Mouse (Mus musculus) adrenal gland, postnatal 25 days (tissue): ENCODE measurements around the gene Bean1. TPM values are rescaled to one million over a fixed set of nuclear protein-coding genes. Genes with fewer than 3 reads are reported as not detected.

Experiments
- DNase-seq: peaks from one replicate; pipeline ENCODE4 v3.0.0; 2021; ENCODE audit warnings: mixed read lengths
- long read RNA-seq: library from polyadenylated mRNA; stranded (forward); transcript quantifications from one replicate; pipeline ENCODE4 v2.0.0, GENCODE M21; 2021
- total RNA-seq: library from RNA; stranded (reverse); gene quantifications from 2 replicates; pipeline ENCODE4 v1.2.3, GENCODE M21; 2021

Gene Bean1
- total RNA-seq, result 3.7 and 9.3 TPM in 2 replicates
- long read RNA-seq, partial matches to known transcripts, result 0 of 2 reads
- long read RNA-seq, other reads (novel, unspliced or antisense), result 1 of 2 reads

DNA sequence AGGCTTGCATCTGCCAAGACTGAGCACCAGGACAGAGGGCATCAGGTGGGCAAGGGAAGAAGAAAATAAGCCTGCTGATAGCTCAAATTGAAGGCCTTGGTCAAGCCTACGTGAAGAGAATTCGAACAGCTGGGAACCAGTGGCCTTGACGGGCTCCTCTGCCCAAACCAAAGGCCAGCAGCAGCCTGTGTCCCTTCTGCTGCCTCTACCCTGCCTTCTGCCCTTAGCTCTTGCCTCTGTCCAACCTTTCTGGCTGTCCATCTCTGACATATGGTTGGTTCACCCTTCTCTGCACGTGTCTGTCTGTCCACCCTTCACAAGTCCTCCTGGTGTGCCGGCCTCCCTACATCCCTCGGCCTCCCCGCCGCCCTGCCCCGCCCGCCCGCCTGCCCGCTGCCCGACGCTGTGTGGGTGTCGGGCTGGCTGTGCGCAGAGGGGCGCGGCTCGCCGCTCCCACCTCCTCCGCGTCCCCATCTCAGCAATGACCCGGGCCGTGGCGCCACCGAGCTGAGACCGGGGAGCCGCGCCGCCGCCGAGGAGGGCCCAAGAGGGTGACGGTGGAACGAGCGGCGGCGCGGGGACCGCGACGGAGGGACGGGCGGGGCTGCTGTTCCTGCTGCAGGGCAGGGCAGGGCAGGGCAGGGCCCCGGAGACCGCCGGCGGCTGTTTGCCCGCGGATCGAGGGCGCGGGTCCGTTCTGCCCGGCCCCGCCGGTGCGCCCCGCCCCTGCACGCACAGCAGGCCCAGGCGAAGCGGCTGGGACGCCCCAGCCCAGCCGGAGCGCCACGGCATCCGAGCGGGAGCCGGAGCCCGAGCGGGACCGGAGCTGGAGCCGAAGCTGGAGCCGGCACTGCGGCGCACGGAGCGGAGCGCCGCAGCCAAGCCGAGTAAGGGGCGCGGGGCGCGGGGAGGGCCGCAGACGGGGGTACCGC is at the start of gene Bean1:
Gene Bean1, plus strand, starts transcription at position 325 of the 932 bp plus-strand sequence.
- peak; percentile 64 for DNase-seq

DNA sequence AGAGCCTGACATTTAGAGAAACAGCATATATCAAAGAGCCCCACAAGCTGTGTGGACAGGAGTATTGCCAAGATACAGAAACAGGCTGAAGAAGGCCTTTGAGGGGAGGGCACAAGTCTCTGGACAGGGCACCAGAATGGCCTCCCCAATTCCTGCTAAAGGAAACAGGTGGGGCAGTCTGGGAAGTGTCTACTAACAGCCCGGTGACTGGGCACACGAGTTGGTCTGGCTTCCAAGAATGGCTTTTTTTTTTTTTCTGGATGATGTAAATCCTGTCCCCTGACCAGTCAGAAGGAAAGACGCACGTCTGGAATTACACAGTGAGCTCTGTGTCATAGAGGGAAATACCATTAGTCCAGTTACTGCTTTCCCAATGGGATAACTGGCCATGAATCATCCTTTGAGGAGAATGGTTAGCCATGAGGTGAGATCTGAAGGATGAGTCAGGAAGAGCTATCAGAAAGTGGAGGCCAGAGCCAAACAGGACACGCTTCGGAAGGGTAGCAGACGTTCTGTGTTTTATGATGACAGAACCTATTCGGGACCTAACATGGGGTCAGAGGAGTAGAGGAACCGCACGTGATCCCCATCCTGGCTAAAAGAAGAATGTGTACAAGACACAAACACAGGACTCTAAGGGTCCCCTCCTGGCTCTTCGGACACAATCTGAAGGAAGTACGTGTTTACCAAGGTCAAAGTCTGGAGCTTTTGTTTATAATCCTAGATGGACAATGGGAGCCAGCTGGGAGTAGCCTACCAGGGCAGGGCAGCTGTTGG is 48.4 kb upstream of the Bean1 start:
- no peak for DNase-seq

DNA sequence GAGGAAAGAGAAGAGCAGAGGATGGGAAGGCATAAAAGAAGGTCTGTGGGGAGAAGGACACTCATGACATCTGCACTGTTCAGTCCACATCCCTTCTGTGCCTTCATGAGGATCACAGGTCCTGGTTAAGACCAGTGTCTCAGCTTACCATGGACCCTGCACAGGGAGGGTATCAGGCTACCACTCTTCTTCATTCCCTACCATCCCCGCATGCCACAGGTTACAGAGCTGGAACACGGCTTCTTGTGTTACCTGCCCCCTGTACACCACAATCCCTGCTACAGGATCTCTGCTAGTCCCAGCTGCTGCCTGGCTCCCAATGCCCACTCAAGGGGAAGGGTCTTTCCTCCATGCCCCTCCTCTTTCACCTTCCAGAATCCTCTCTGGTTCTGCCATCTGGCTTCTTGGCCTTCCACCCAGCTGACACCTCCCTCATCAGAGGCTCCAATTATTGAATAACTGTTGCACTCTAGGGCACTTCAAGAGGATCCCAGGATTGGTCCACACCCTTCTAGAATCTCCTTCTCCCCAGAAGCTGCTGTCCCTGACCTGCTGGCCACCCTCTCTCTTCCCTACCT is 47.1 kb upstream of the Bean1 start:
- DNase-seq, result no peak

DNA sequence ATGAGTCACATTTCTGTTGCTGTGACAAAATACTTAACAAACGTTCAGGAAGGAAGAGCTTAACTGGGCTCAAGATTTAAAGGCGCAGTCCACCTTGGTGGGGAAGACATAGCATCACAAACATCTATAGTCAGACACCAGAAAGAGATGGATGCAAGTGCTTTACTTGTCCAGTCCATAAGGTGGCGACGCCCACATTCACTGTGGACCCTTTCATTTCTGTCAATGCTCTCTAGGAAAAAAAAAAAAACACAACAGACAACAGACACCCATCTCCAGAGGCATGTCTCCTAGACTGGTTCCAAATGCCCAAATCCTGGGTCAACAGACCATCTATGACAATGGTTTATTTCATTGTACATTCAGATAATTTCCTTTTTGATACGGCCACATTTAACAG is 45.7 kb upstream of the Bean1 start:
- DNase-seq, result no peak

DNA sequence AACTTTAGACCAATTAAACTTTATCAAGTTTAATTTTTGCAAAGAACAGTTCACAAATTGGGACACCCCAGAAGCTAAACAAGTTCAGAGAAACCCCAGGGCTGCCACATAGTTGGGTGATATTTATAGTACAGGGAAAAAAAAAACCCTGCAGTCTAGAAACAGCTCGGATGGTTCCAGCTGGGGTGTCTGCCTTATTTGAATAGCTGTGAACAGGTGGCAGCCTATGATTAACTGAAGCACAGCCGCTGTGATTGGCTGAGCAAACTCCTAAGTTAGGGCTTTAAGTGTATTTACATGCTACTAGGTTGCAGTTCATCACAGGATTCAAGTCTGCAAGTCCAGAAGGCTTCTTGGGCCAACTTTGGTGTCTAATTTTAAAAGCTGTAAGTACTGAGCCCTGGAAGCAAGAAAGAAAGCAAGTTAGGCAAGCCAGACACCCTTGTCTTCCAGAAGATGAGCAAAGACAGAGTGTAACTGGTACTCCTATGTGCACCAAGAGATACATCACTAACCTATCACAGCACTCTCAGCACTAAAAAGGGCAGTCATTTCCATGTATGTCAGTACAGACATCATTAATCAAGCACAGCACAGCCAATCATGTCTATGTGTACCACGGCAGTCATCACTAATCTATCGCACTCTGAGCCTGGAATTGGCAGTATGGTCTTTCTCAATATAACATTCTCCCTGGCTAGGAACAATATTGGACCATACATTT is 42.9 kb upstream of the Bean1 start:
- no peak for DNase-seq

DNA sequence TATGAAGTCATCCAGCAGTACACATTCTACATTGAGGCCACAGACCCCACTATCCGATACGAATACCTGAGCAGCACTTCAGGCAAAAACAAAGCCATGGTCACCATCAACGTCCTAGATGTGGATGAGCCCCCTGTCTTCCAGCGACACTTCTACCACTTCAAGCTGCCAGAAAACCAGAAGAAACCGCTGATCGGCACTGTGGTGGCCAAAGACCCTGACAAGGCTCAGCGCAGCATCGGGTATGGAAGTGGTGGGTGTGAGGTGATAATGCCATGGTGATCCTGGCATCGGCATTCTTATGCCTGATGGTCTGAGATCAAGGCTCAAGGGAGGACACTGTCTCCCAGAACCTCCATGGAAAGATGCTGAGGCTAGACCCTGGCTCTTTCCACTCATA is 39.3 kb upstream of the Bean1 start:
- no peak for DNase-seq

DNA sequence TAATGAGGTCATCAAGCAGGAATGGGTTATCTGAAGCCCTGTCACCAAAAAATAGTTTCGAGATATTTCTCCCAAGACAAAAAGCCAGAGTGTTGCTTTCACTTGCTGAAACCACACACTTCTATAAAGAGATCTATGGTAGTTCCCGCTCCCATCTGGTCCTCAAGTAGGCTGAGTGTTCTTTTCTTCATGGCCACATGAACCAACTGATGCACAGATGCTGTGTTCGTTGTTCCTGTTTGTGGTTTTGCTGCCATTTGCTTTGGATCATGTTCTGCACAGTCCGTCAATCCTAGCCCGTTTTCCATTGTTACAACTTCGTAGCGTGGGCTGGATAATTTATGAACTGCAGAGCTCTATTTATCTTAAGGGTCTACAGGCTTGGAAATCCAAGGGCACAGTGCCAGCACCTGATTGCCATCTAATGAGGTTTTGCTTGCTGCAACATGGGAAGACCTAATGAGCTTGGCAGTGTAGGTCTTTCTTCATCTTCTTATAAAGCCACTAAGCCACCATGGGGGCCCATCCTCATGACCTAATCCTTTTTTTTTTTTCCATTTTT is 38.7 kb upstream of the Bean1 start:
- DNase-seq, result no peak

DNA sequence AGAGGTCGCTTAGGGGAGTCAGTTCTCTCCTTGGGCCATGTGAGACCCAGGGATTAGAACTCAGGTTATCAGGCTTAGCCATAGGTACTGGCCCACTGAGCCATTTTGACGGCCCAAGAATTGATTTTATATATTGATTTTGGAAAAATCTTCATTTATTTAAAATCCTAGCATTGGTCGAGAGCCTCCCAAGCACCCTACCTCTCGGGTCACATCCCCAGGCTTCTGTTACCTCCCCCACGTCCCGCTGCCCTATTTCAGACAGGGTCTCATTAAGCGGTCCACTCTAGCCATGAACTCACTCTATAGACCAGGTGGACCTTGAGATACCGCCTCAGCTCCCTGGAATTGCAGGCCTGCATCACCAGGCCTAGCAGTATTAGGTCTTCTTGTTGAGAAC is 35.7 kb upstream of the Bean1 start:
- no peak for DNase-seq

DNA sequence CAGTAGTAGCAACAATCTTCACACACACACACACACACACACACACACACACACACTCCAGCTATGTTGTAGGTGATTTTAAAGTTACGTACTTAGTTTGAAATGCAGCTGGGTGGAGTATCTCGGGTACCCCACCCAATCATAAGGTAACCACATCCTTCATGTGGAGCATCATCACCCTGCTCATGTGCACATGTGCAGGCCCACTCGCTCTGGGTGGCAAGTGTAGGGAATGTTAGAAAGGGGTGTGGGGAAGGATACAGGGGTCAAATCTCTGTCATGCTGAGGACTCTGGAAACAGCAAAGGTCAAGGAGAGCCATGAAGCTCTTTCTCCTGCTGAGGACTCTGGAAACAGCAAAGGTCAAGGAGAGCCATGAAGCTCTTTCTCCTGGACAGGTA is 34.0 kb upstream of the Bean1 start:
- no peak for DNase-seq

DNA sequence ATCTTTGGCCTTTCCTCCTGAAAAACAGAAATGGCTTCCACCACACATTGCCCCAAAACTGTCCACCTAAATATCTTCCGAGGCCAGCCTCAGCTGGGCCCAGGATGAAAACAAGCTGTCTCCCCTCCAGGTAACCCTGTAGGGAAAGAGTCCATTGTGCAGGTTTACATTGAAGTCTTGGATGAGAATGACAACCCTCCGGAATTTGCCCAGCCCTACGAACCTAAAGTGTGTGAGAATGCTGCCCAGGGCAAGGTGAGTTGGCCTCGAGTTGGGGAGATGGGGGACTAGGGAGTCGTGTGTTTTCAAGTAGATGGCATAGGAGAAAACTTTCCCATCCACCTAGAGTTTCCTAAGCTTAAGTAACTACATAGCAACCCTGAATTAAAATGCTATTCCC is 32.6 kb upstream of the Bean1 start:
- DNase-seq, result no peak

DNA sequence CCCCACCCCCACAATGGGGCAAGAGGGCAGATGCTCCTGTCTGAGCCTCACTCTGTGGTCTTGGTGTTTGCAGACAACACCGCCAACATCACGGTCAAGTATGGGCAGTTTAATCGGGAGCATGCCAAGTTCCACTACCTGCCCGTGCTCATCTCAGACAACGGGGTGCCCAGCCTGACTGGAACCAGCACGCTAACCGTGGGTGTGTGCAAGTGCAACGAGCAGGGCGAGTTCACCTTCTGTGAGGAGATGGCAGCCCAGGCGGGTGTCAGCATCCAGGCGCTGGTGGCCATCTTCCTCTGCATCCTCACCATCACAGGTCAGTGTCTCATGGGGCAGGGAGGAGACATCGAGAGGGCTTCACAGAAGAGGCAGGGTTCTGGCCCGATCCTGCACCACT is 29.6 kb upstream of the Bean1 start:
- no peak for DNase-seq

DNA sequence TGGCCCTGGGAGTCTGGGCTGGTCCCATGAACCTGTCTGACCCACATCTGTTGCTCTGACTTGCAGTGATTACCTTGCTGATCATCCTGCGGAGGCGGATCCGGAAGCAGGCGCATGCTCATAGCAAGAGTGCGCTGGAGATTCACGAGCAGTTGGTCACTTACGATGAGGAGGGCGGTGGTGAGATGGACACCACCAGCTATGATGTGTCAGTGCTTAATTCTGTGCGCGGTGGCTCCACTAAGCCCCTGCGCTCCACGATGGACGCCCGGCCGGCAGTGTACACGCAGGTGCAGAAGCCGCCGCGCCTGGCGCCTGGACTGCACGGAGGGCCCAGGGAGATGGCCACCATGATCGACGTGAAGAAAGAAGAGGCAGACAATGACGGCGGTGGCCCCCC is 27.8 kb upstream of the Bean1 start:
- DNase-seq, result no peak

DNA sequence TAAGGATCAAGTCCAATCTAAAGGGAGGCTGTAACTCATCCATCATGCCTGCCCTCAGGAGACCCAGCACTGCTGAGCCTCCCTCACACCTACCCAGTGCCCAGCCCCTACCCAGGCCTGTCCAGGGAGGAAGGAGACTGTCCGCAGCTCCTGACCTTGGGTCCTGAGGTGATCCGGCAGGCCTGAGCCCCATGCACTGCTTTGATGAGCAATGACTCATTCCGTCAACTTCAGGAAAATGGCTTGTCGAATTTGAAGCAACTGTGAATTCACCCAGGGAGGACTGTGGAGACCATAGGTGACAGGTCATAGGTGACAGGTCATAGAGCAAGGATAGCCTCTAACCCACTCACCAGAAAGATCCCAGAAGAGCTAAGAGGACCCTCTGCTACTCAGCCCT is 26.9 kb upstream of the Bean1 start:
- DNase-seq, result no peak

DNA sequence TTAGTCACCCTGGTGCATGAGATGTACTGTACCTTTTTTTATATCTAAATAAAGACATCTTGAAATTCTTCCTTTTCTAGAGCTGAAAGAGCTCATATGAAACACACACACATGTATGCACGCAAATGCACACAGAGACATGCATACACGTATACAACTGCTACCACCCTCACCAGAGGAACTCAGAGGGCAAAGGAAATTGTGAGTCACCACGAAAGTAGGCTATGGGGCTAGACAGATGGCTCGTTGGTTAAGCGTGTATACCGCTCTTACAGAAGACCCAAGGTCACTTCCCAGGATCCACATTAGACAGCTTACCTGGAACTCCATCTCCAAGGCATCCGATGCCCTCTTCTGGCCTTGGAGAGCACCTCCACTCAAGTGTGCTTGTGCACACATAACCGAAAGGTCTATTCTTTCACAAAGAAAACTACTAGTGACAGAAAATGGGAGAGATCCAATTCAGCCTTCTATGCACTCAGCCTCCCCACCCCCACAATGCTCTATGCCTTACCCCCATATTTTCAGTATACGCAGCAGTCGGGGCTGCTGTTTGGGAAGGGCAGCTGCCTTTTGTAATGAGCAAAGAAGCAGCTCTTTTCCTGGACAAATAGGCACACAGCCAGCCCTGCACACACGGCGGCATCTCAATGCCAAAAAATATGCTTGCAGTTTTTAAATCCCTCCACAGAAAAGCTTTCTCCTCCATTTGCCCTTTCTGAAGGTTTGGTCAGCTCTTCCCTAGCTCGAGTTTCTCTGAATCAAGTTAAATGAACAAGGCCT is 25.6 kb upstream of the Bean1 start:
- no peak for DNase-seq

DNA sequence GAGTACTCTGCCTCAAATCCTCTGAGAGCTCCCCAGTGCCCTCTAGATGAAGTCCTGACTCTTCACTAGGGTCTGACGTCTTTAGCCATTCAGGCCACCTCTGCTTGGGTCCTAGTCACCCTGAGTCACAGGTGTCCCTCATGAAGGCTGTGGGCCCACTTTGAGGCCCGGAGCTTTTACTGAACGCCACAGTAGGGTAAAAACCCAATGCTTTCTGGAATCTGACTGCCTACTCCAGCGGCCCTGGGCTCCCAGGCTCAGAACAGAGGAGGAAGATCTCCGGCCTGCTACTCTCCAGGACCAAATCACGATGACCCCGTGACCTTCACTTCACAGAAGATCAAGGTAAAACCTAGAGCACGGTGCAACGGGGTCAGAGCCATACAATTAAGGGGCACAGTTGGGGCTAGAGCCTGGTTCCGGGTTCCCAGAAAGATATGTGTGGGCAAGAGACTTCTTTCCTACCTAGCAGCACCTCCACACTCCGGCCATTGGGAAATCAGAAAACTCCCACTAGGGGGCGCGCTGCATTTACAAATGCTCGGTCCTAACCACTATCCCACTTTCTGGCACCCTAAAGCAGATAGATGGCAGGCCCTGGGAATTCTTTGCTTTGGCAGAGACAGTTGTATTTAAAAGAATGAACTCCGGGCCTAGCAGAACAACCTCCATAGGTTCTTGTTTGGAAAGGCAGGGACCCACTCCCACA is 24.1 kb upstream of the Bean1 start:
- peak; percentile 90 for DNase-seq

DNA sequence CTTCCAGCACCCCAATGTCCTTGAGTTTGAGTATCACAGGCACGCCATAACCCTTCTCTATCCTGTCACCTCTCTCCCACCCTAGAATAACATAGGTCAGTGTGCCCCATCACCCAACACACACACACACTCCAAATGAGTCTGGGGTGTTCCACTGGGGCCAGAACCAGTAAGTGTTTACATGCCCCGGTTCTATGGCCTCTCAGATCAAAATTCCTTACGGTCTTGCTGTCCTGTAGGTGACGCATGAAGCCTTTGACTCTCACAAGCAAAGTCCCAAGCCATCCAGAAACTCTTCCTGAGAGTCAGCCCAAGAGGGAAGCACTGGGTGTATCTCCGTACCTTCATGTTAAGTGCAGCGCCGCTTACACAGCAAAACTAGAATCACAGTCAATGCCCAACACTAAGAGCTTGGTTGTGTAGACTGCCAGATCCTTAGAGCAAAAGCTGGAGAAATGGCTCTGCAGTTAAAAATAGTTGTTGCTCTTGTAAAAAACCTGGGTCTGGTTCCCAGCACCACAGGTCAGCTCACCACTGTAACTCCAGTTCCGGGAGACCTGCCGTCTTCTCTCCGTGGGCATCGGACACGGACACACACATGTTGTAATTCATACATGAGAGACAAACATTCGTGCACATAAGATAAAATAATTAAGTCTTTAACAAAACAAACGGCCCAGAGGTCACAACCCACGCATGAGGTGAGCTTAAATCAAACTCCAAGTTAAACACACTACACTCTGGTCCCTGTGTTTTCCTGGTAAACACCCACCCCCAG is 23.3 kb upstream of the Bean1 start:
- no peak for DNase-seq

DNA sequence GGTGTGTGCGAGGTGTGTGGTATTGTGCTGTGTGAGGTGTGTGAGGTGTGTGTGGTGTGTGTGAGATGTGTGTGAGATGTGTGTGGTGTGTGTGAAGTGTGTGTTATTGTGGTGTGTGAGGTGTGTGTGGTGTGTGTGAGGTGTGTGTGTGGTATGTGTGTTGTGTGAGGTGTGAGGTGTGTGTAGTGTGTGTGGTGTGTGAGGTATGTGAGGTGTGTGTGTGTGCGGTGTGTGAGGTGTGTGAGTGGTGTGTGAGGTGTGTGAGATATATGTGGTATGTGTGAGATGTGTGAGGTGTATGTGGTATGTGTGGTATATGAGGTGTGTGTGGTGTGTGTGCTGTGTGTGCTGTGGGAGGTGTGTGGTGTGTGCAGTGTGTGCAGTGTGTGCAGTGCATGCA is 22.3 kb upstream of the Bean1 start:
- no peak for DNase-seq

DNA sequence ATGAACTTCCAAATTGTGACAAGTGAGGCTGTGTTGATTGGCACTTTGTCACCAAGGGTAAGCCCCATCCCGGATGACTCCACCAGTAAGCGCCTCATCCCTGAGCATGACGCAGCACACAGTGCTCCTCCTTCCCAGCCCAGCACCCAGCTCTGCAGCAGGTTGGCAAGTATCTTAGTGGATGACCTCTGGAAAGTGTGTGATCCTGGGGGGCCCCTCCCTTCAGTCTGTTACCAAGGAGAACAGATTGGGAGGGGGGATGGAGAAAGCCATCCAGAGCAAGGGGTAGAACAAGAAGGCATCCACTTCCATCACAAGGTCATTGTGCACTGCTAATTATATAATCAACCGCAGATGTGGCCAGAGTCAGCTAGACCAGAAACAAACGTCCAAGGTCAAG is 9.5 kb upstream of the Bean1 start:
- DNase-seq, result no peak

DNA sequence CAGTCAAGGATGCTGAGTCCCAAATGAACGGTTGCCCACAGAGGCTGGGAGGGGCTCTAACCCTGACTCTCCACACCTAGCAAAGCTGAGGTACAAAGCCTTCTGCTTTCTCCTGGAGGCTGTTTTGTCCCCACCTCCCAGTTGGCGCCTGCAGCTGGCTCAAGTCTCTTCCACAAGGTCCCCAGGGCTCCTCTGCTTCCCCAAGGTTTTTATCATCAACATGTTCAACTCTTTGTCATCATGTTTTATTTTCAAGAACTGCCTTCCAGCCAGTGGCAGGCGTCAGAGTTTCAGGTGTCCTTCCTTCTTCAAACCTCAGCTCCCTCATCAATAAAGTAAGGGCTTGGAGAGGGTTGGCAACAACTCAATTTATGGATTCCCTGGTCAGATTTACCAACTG is 781 bp upstream of the Bean1 start:
- no peak for DNase-seq
